Mouse (Mus musculus): ENCODE measurements at regions not wholly inside any gene's neighbourhood (a gene's known extent, or its start where the extent isn't known, plus 50 kb on each side); places are given as distances from the start of the nearest gene placed in this dataset.

DNA sequence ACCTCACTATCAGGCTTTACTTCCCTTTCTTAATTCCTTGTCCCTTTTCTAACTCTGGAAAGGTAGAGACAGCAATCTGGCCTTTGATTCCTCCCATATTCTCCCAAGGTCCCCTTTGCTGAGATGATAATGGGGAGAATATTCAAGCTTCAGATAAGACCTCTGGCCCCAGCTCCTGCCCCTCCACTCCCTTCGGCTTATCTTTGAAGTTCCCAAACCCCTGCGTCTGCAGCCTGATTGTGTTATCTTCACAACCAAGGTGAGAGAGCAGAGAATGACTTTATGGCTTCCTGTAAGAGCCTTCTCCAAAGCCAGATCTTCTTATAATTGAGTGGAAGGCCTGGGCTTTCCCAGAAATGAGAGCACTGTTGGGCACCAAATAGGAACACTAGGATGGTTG is 882.6 kb upstream of the A1bg start:
- WGBS = 73% methylated on average over 2 of the region's 2 CpGs

DNA sequence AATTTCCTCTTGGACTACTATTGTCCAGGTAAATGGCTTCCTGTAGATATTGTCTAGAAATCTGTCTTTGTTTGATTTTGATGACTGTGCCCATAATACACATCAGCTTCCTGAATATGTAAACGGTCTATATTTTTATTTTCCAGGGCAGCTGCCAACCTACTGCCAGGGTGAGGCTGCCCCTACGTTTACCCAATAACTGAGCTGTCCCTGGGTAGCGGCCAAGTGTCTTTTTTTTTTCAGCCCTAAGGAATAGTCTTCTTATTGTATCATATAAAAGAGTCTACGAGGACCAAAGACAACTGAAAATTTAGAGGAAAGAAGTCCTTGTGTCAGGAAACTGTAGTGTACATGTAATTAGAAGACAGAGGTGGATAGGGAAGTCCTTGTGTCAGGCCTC is 877.3 kb upstream of the A1bg start:
- 90% methylated on average over 4 of the region's 4 CpGs for WGBS
- Histone ChIP-seq H3K4me1 (no peaks in the 10 kb centered on the region), H3K9me3 (replicated peaks) (no peaks in the 10 kb centered on the region), H3K36me3 (no peaks in the 10 kb centered on the region), H3K27me3 (ENCODE audit: low read depth, poor library complexity, severe bottlenecking) (no peaks in the 10 kb centered on the region), H3K4me3 (no peak overlapping the region), H3K27ac (replicated peaks) (no peak overlapping the region)
- no peak for DNase-seq (ENCODE audit: low spot score)

More for the DNA sequence above, 882.6 kb upstream of the A1bg start:
- Histone ChIP-seq H3K27ac (replicated peaks) (no peak overlapping the region), H3K36me3 (no peaks in the 10 kb centered on the region), H3K4me3 (no peak overlapping the region), H3K4me1 (no peaks in the 10 kb centered on the region), H3K27me3 (ENCODE audit: low read depth, poor library complexity, severe bottlenecking) (no peaks in the 10 kb centered on the region), H3K9me3 (replicated peaks) (no peaks in the 10 kb centered on the region)
- no peak for DNase-seq (ENCODE audit: low spot score)

DNA sequence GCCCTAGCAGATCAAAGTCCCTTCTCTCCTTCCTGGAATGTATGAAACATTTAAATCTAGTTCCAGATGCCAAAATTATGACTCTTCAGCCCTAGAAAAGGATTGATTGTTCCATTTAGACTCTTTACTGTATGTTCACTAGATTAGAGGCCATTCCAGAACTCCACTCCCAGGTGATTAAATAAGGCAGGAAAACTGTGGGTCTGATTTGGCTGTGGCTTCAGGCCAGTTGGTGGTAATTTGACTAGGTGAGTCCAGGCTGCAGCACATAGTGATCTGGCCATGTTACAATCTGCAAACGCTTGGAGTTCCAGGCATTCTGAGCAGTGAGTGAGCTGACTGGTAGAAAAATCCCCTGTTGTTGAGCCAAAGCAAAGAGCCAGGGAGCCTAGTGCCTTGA is 875.0 kb upstream of the A1bg start:
- WGBS = 82% methylated on average over 1 of the region's 1 CpGs
- no peaks in the 10 kb centered on the region for H3K4me1 ChIP-seq
- no peaks in the 10 kb centered on the region for H3K9me3 ChIP-seq (replicated peaks)
- no peaks in the 10 kb centered on the region for H3K36me3 ChIP-seq
- no peak for DNase-seq (ENCODE audit: low spot score)
- no peaks in the 10 kb centered on the region for H3K27me3 ChIP-seq (ENCODE audit: low read depth, poor library complexity, severe bottlenecking)
- no peak overlapping the region for H3K4me3 ChIP-seq
- no peak overlapping the region for H3K27ac ChIP-seq (replicated peaks)

DNA sequence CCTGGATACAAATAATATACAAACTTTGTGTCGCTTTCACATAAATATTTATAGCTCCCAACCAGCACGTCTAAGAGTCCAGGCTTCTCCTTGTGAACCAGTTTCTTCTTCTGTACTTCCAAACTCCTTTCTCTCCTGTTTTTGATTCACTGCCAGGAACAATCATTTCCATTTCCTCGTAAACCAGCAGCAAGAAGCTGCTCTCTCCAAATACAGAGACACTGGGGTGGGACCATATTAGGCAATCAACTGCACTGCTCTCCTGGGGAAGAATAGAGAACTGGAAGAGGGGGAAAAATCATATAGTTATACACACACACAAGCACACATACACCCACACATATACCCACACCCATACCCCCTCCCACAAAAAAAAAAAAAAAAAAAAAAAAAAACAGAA is 871.7 kb upstream of the A1bg start:
- H3K4me1 ChIP-seq = no peaks in the 10 kb centered on the region
- no peaks in the 10 kb centered on the region for H3K9me3 ChIP-seq (replicated peaks)
- no peak for DNase-seq (ENCODE audit: low spot score)
- H3K27me3 ChIP-seq (ENCODE audit: low read depth, poor library complexity, severe bottlenecking) = no peaks in the 10 kb centered on the region
- H3K36me3 ChIP-seq = no peaks in the 10 kb centered on the region
- no peak overlapping the region for H3K4me3 ChIP-seq
- no peak overlapping the region for H3K27ac ChIP-seq (replicated peaks)
- 96% methylated on average over 3 of the region's 3 CpGs for WGBS

DNA sequence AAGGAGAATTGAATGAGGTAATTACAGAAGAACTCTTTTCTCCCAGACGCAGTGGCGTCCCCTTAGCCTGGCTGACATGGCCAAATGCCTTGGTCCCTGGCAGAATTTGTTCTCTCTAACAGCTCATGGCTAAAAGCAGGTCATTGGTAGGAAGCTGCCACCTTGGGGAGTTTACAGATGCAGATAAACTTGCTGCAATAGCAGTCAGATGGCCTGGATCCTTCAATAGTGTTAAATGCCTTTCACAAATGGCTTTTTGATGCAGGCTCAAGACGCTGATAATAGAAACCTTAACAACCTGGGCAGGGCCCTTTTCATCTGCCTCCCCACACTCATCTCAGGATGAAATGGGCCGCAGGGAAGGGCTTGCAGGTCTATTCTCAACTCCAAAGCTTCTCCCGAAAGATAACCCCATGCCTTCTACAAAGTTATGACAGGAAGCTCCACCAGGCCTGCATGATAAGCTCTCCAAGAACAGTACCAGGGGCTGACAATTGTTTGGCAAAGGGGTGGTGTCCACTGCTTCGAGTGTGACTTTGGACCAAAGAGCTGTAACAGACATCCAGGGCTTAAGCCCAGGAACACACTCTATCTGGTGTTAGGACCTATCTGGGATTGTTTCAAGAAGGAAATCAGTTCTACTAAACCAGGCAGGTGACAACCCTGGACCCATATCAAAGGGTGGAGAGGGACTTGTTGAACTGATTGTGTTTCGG is 867.2 kb upstream of the A1bg start:
- H3K9me3 ChIP-seq (replicated peaks) = no peaks in the 10 kb centered on the region
- no peaks in the 10 kb centered on the region for H3K27me3 ChIP-seq (ENCODE audit: low read depth, poor library complexity, severe bottlenecking)
- H3K4me1 ChIP-seq = no peaks in the 10 kb centered on the region
- H3K27ac ChIP-seq (replicated peaks) = no peak overlapping the region
- H3K36me3 ChIP-seq = no peaks in the 10 kb centered on the region
- H3K4me3 ChIP-seq = no peak overlapping the region
- 84% methylated on average over 7 of the region's 7 CpGs for WGBS
- no peak for DNase-seq (ENCODE audit: low spot score)

DNA sequence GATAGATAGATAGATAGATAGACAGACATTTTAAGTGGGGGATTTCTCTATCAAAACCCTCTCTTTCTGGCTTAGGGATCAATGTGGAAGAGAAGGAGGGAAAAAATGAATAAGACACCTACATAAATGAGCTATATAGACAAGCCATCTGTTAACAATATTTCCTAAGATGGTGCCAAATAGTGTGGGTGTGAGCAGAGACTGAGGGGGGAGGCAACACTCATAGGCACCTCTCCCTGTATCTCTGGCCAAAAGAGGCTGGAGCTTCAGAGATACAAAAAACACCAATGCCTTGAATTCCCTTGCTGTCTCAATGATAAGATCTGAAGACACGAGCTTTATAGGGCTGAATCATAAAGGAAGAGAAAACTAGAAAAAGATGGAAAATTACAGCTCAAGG is 864.2 kb upstream of the A1bg start:
- H3K4me3 ChIP-seq = no peak overlapping the region
- no peaks in the 10 kb centered on the region for H3K9me3 ChIP-seq (replicated peaks)
- H3K27me3 ChIP-seq (ENCODE audit: low read depth, poor library complexity, severe bottlenecking) = no peaks in the 10 kb centered on the region
- H3K4me1 ChIP-seq = no peaks in the 10 kb centered on the region
- WGBS = 83% methylated on average over 1 of the region's 1 CpGs
- no peak overlapping the region for H3K27ac ChIP-seq (replicated peaks)
- DNase-seq (ENCODE audit: low spot score) = no peak
- no peaks in the 10 kb centered on the region for H3K36me3 ChIP-seq

DNA sequence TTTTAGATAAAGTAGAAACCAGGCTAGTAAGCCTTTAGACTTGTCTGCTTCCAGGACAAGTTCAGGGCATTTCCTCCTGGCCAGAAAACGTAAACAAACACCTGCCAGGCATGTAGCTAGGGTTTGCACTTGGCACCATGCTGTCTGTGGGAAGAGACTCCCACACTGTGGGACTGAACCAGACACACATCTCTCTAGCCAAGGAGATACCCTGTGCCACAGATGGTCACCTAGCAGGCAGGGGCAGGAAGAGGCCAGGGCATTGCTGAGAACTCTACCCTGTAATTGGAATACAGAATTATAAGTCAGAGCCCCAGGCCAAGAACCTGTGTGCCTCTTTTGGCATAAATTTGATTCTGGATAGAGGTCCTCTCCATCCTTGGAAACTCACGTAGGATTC is 858.7 kb upstream of the A1bg start:
- Histone ChIP-seq H3K27ac (replicated peaks) (no peak overlapping the region), H3K27me3 (ENCODE audit: low read depth, poor library complexity, severe bottlenecking) (no peaks in the 10 kb centered on the region), H3K36me3 (no peaks in the 10 kb centered on the region), H3K4me3 (no peak overlapping the region), H3K9me3 (replicated peaks) (no peaks in the 10 kb centered on the region), H3K4me1 (no peaks in the 10 kb centered on the region)
- DNase-seq (ENCODE audit: low spot score) = no peak
- 82% methylated on average over 2 of the region's 2 CpGs for WGBS

DNA sequence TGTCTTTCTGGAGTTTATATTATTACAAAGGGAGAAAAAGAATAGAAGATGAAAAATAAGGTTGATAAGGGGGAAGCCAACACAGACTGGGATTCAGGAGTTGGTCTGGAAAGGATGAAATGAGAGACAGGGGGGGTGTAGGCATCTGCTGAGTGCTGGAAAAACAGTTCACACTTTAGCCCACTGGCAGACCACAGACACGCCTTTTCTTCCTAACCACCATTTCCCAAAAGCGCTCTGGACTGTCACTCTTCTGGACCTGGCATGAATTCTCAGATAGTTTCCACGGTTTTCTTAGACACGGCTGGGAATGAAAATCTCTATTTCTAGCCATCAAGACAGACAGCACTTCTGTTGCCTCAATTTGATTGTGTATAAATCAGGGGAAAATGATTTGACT is 850.2 kb upstream of the A1bg start:
- no peaks in the 10 kb centered on the region for H3K36me3 ChIP-seq
- H3K27ac ChIP-seq (replicated peaks) = no peak overlapping the region
- no peak overlapping the region for H3K4me3 ChIP-seq
- 0 out of 2 replicates have a peak, but pooled peaks cover 4% of the 10 kb centered on the region for H3K4me1 ChIP-seq
- DNase-seq (ENCODE audit: low spot score) = no peak
- 93% methylated on average over 4 of the region's 4 CpGs for WGBS
- no peaks in the 10 kb centered on the region for H3K9me3 ChIP-seq (replicated peaks)
- no peaks in the 10 kb centered on the region for H3K27me3 ChIP-seq (ENCODE audit: low read depth, poor library complexity, severe bottlenecking)

DNA sequence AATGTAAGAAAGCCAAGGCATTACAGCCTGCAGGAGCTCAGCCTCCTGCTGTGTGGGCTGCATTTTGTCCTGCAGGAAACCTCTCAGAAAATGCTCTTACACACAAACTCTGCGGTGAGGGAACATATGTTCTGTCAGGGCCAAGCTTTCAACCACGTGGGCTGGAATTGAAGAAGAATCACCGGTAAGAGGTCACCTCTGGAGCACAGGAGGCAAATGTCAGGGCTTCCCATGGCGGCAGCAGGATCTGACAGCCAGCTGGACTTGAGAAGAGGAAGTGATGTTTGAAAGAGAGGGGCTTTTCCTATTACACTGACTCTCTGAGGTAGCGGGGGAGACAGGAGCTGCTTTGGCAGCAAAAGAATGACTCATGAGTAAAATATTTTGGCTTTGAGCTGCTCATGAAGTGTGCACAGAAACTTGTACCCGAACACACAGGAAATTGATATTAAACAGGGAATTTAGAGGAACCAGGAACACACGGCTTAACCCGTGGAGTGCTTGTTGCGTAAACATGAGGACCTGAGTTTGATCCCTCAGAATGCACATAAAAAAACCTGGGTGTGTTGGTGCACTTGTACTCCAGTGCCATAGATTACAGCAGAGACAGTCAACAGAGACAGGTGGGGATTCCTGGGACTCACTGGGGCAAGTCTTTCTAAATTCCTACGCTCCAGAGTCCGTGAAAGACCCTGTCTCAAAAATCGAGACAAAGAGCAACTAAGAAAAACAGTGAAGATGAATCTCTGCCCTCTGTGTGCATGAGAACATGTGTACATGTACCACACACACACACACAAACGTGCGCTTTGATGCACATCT is 848.1 kb upstream of the A1bg start:
- DNase-seq (ENCODE audit: low spot score) = peak; percentile 14
- Histone ChIP-seq H3K36me3 (no peaks in the 10 kb centered on the region), H3K27me3 (ENCODE audit: low read depth, poor library complexity, severe bottlenecking) (no peaks in the 10 kb centered on the region), H3K9me3 (replicated peaks) (no peaks in the 10 kb centered on the region), H3K4me1 (0 out of 2 replicates have a peak, but pooled peaks cover 4% of the 10 kb centered on the region), H3K4me3 (no peak overlapping the region), H3K27ac (replicated peaks) (no peak overlapping the region)
- WGBS = 72% methylated on average over 14 of the region's 14 CpGs

DNA sequence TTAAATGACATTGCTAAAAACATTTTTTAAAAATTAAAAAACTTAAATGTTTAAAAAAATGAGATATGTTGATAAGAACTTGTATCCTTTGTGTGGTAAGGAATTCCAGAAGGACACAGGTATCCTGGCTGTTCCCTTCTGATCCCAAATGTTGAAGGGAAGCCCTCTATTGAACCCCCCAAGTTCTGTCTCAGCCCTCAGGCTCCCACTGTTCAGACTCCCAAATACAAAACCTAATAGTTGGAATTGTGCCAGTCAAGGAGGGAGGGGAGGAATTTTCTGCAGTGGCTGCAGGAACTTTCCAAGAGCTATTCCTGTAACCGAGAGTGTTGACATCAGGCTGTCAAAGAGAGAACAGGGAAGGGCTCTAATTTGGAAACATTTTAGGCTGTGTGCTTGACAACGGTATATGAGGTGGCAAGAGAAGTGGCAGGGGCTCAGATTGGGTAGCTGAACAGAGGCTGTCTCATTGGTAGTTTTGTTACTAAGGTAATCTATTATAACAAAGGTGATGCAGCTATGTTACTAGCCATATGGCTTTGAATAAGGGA is 843.8 kb upstream of the A1bg start:
- WGBS = 82% methylated on average over 2 of the region's 2 CpGs
- Histone ChIP-seq H3K4me1 (0 out of 2 replicates have a peak, but pooled peaks cover 4% of the 10 kb centered on the region), H3K27ac (replicated peaks) (no peak overlapping the region), H3K9me3 (replicated peaks) (no peaks in the 10 kb centered on the region), H3K4me3 (no peak overlapping the region), H3K36me3 (no peaks in the 10 kb centered on the region), H3K27me3 (ENCODE audit: low read depth, poor library complexity, severe bottlenecking) (no peaks in the 10 kb centered on the region)
- no peak for DNase-seq (ENCODE audit: low spot score)

DNA sequence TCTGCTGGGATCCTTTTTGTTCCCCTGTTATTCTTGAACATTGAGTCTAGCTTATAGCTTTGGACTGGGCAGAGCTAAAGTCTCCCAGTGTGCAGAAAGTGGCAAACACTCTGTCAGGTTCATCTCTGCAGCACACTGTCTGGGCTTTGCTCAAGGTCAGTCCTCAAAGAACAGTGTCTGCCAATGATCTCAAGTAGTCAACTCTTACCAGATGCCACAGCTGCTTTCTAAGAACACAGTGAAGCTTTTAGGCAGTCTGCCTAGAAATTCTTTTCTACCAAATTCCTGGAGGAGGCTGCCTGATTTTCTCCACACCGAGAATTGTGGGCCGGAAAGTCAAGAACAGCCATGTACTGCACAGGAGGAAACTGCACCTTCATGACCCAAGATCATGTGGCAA is 831.0 kb upstream of the A1bg start:
- Histone ChIP-seq H3K36me3 (no peaks in the 10 kb centered on the region), H3K9me3 (replicated peaks) (no peaks in the 10 kb centered on the region), H3K27ac (replicated peaks) (no peak overlapping the region), H3K4me3 (no peak overlapping the region), H3K4me1 (no peaks in the 10 kb centered on the region), H3K27me3 (ENCODE audit: low read depth, poor library complexity, severe bottlenecking) (no peaks in the 10 kb centered on the region)
- 90% methylated on average over 2 of the region's 2 CpGs for WGBS
- no peak for DNase-seq (ENCODE audit: low spot score)

DNA sequence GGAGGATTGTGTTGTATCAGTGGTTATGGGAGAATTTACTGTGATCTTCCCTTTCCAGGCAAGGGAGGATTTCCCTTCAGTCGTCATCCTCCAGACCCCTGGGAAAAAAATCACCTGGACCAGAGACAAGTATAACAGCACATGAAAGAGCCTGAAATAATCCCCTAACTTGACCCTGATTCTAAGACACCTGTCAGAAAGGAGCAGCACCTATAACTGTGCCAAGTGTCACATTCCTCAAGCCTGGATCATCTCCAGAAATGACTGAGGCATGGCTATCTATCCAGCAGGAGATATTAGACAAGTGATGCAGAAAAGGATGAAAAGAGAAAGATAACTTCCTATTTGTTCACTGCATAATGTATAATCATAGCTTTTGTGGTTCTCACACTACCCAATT is 800.9 kb upstream of the A1bg start:
- H3K27me3 ChIP-seq (ENCODE audit: low read depth, poor library complexity, severe bottlenecking) = no peaks in the 10 kb centered on the region
- no peaks in the 10 kb centered on the region for H3K4me1 ChIP-seq
- no peaks in the 10 kb centered on the region for H3K36me3 ChIP-seq
- no peak overlapping the region for H3K4me3 ChIP-seq
- no peak for DNase-seq (ENCODE audit: low spot score)
- WGBS = 75% methylated on average over 1 of the region's 1 CpGs
- H3K27ac ChIP-seq (replicated peaks) = no peak overlapping the region
- no peaks in the 10 kb centered on the region for H3K9me3 ChIP-seq (replicated peaks)

DNA sequence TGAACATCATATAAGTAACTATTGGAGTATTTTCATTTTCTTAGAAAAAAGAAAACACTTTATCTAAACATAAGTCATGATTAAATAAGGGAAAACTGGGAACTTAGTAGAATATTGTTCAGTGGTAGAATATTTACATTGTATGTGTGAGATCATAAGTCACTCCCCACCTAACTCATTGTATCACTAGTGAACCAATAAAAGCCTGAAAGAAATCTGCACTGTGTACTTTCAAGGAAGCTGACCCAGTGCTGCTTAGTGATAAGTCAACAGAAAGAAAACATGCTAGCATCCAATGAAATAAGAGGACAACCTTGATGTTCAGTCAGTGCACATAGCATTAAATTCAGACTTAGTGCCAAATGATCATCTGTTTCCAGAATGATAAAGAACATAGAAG is 795.7 kb upstream of the A1bg start:
- no peak overlapping the region for H3K27ac ChIP-seq (replicated peaks)
- DNase-seq (ENCODE audit: low spot score) = no peak
- H3K4me3 ChIP-seq = no peak overlapping the region
- H3K36me3 ChIP-seq = no peaks in the 10 kb centered on the region
- no peaks in the 10 kb centered on the region for H3K9me3 ChIP-seq (replicated peaks)
- H3K4me1 ChIP-seq = no peaks in the 10 kb centered on the region
- no peaks in the 10 kb centered on the region for H3K27me3 ChIP-seq (ENCODE audit: low read depth, poor library complexity, severe bottlenecking)
